ENCODE assay signal across 15 mouse cellular contexts in the genomic region with DNA sequence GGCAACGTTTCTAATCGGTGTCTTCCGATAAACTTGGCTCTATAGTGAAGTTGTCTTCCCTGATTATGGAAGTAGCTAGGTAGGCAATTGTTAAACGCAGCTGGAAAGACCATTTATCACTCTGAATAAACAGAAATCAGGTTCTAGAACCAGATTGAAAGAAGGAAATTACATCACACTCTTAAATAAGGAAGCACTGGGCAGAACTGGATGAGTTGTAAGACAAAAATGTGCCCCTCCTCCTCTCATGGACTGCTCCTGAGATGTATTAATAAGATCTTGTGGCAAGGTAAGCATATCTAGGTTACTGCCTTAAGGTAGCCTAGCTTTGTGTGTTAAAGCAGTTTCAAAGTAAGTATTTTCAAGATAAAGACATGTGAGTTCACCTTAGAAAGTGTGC. TPM values are rescaled to one million over a fixed set of nuclear protein-coding genes. Genes with fewer than 3 reads are reported as not detected.
DNase-seq lines count a peak whose midpoint lies in the region; ATAC-seq and TF ChIP-seq lines count a peak whose summit lies in the region.
"Had no signal": no experiment of that assay in that cellular context is flagged by ENCODE, and none has a peak within 500 bp of the region (broad histone marks: within the 10 kb centered on the region; RNA-seq: fewer than 3 reads in every experiment).

No protein-coding gene starts in this region.

- H3K9ac ChIP-seq in intestine, embryonic 15.5 days, result no peak overlapping the region
- no peak overlapping the region for H3K9ac ChIP-seq in intestine, embryonic 16.5 days (ENCODE audit: low read depth, low read length)
- H3K9ac ChIP-seq in lung, postnatal 0 days (replicated peaks; ENCODE audit: low read depth), result 0 out of 2 replicates have a peak overlapping the region, but pooled peaks have one; percentile 27
- no peak overlapping the region for H3K9ac ChIP-seq in stomach, postnatal 0 days (ENCODE audit: low read length)
- no peak overlapping the region for H3K9ac ChIP-seq in forebrain, embryonic 12.5 days
- H3K9ac ChIP-seq: embryonic facial prominence, embryonic 13.5 days; forebrain, embryonic 13.5 days; heart, embryonic 12.5 days had no signal

- WGBS in intestine, embryonic 15.5 days, result 45% methylated on average over 4 of the region's 4 CpGs
- WGBS in intestine, embryonic 16.5 days, result 53% methylated on average over 4 of the region's 4 CpGs
- 24% methylated on average over 4 of the region's 4 CpGs for WGBS in lung, postnatal 0 days
- WGBS in stomach, postnatal 0 days, result 29% methylated on average over 4 of the region's 4 CpGs
- 92% methylated on average over 4 of the region's 4 CpGs for WGBS in forebrain, embryonic 12.5 days

- no peak overlapping the region for H3K4me3 ChIP-seq in intestine, embryonic 15.5 days (replicated peaks)
- H3K4me3 ChIP-seq in intestine, embryonic 16.5 days (ENCODE audit: low read length), result no peak overlapping the region
- H3K4me3 ChIP-seq in lung, postnatal 0 days (ENCODE audit: low read depth, low read length), result no peak overlapping the region
- no peak overlapping the region for H3K4me3 ChIP-seq in stomach, postnatal 0 days (ENCODE audit: low read depth, low read length)
- H3K4me3 ChIP-seq in forebrain, embryonic 12.5 days (replicated peaks), result no peak overlapping the region
- H3K4me3 ChIP-seq: embryonic facial prominence, embryonic 13.5 days; forebrain, embryonic 13.5 days; heart, embryonic 12.5 days; hindbrain, embryonic 10.5 days had no signal

- no peaks in the 10 kb centered on the region for H3K27me3 ChIP-seq in intestine, embryonic 15.5 days (replicated peaks)
- H3K27me3 ChIP-seq in intestine, embryonic 16.5 days (replicated peaks; ENCODE audit: control insufficient read depth, insufficient read depth, low read length), result no peaks in the 10 kb centered on the region
- H3K27me3 ChIP-seq in lung, postnatal 0 days (replicated peaks; ENCODE audit: insufficient read depth, low read length), result no peaks in the 10 kb centered on the region
- no peaks in the 10 kb centered on the region for H3K27me3 ChIP-seq in stomach, postnatal 0 days (ENCODE audit: control insufficient read depth, insufficient read depth, low read length)
- H3K27me3 ChIP-seq in forebrain, embryonic 12.5 days, result no peaks in the 10 kb centered on the region
- H3K27me3 ChIP-seq: embryonic facial prominence, embryonic 13.5 days; forebrain, embryonic 13.5 days; heart, embryonic 12.5 days had no signal

- DNase-seq in lung, postnatal 0 days (ENCODE audit: low spot score), result peak; percentile 90
- no peak for DNase-seq in lung, postnatal 10 days
- DNase-seq in lung, postnatal 36 days, result peak; percentile 72
- DNase-seq in stomach, postnatal 0 days (ENCODE audit: low spot score), result no peak
- DNase-seq in right cerebral cortex, postnatal 10 days (ENCODE audit: low spot score in 2 of 2), result no peak
- DNase-seq: cerebellum, adult 11 months; cerebellum, postnatal 36 days had no signal

- no peak for TF ChIP-seq CTCF in lung, postnatal 0 days (IDR thresholded peaks at IDR 0.05)
- TF ChIP-seq CTCF in stomach, postnatal 0 days (IDR thresholded peaks at IDR 0.05; ENCODE audit: low read depth), result no peak

- H3K9me3 ChIP-seq in intestine, embryonic 15.5 days, result no peaks in the 10 kb centered on the region
- H3K9me3 ChIP-seq in intestine, embryonic 16.5 days (ENCODE audit: control insufficient read depth, low read length), result no peaks in the 10 kb centered on the region
- no peaks in the 10 kb centered on the region for H3K9me3 ChIP-seq in lung, postnatal 0 days (ENCODE audit: low read length)
- H3K9me3 ChIP-seq in stomach, postnatal 0 days (ENCODE audit: control insufficient read depth, low read length), result no peaks in the 10 kb centered on the region
- no peaks in the 10 kb centered on the region for H3K9me3 ChIP-seq in forebrain, embryonic 12.5 days
- H3K9me3 ChIP-seq: embryonic facial prominence, embryonic 13.5 days; forebrain, embryonic 13.5 days; heart, embryonic 12.5 days; hindbrain, embryonic 10.5 days had no signal

- no peak overlapping the region for H3K27ac ChIP-seq in intestine, embryonic 15.5 days
- H3K27ac ChIP-seq in intestine, embryonic 16.5 days (ENCODE audit: low read length), result no peak overlapping the region
- peak overlapping the region; percentile 43; the same call in 1 of the 2 replicates for H3K27ac ChIP-seq in lung, postnatal 0 days (ENCODE audit: low read length)
- no peak overlapping the region for H3K27ac ChIP-seq in stomach, postnatal 0 days (replicated peaks)
- H3K27ac ChIP-seq in forebrain, embryonic 12.5 days, result no peak overlapping the region
- H3K27ac ChIP-seq: embryonic facial prominence, embryonic 13.5 days; forebrain, embryonic 13.5 days; hindbrain, embryonic 10.5 days had no signal

- H3K4me1 ChIP-seq in intestine, embryonic 15.5 days (replicated peaks), result peaks cover 3% of the 10 kb centered on the region; the same call in 1 of the 2 replicates
- peaks cover 13% of the 10 kb centered on the region for H3K4me1 ChIP-seq in intestine, embryonic 16.5 days (ENCODE audit: control insufficient read depth, insufficient read depth, low read length)
- peaks cover 8% of the 10 kb centered on the region for H3K4me1 ChIP-seq in lung, postnatal 0 days (ENCODE audit: insufficient read depth, low read depth, low read length)
- no peaks in the 10 kb centered on the region for H3K4me1 ChIP-seq in stomach, postnatal 0 days (replicated peaks; ENCODE audit: control insufficient read depth, insufficient read depth)
- H3K4me1 ChIP-seq in forebrain, embryonic 12.5 days, result peaks cover 11% of the 10 kb centered on the region

- ATAC-seq in intestine, embryonic 15.5 days, result peak; percentile 62; the same call in 1 of the 2 replicates
- ATAC-seq in intestine, embryonic 16.5 days, result no peak
- peak; percentile 49 for ATAC-seq in lung, postnatal 0 days
- ATAC-seq in stomach, postnatal 0 days (ENCODE audit: low FRiP score, low TSS enrichment), result peak; percentile 84
- no peak for ATAC-seq in forebrain, embryonic 12.5 days (ENCODE audit: low FRiP score)
- ATAC-seq: forebrain, embryonic 13.5 days had no signal

- H3K4me2 ChIP-seq in intestine, embryonic 15.5 days (replicated peaks), result no peak overlapping the region
- no peak overlapping the region for H3K4me2 ChIP-seq in intestine, embryonic 16.5 days (ENCODE audit: low read depth, low read length)
- H3K4me2 ChIP-seq in lung, postnatal 0 days (replicated peaks; ENCODE audit: low read depth, low read length), result peak overlapping the region; percentile 62; the same call in 1 of the 2 replicates
- no peak overlapping the region for H3K4me2 ChIP-seq in stomach, postnatal 0 days (replicated peaks; ENCODE audit: low read depth)
- no peak overlapping the region for H3K4me2 ChIP-seq in forebrain, embryonic 12.5 days
- H3K4me2 ChIP-seq: embryonic facial prominence, embryonic 13.5 days; forebrain, embryonic 13.5 days; heart, embryonic 12.5 days; liver, embryonic 11.5 days had no signal

- TF ChIP-seq EP300 in lung, postnatal 0 days (IDR thresholded peaks at IDR 0.05), result peak; percentile 84
- TF ChIP-seq EP300 in stomach, postnatal 0 days (optimal IDR thresholded peaks at IDR 0.05), result peak; percentile 41

- H3K36me3 ChIP-seq in intestine, embryonic 15.5 days, result no peaks in the 10 kb centered on the region
- H3K36me3 ChIP-seq in intestine, embryonic 16.5 days (ENCODE audit: control insufficient read depth, insufficient read depth, low read length), result no peaks in the 10 kb centered on the region
- H3K36me3 ChIP-seq in lung, postnatal 0 days (ENCODE audit: insufficient read depth, low read length), result no peaks in the 10 kb centered on the region
- H3K36me3 ChIP-seq in stomach, postnatal 0 days (ENCODE audit: control insufficient read depth, insufficient read depth, low read length), result no peaks in the 10 kb centered on the region
- H3K36me3 ChIP-seq in forebrain, embryonic 12.5 days (replicated peaks), result no peaks in the 10 kb centered on the region

RNA-seq across cellular contexts. Expression of a gene that starts 6.8 kb away (rescaled TPM):
- polyA plus RNA-seq in intestine, embryonic 15.5 days (2015; fragmentation: Nextera tagmentation; extraction: Ambion mirVana), result 27.8 and 28.1 TPM in 2 replicates
- polyA plus RNA-seq in intestine, embryonic 16.5 days (2015; fragmentation: Nextera tagmentation; extraction: Ambion mirVana), result 28.0 and 28.2 TPM in 2 replicates
- polyA plus RNA-seq in lung, postnatal 0 days (2015; fragmentation: Nextera tagmentation; extraction: Ambion mirVana), result 104 and 106 TPM in 2 replicates
- polyA plus RNA-seq in stomach, postnatal 0 days (2015; fragmentation: Nextera tagmentation; extraction: Ambion mirVana), result 30.6 and 32.1 TPM in 2 replicates
- polyA plus RNA-seq in forebrain, embryonic 12.5 days (2016; fragmentation: Nextera tagmentation; extraction: Ambion mirVana), result 16.5 and 17.2 TPM in 2 replicates

RNA-seq across cellular contexts. Expression of a gene that starts 53.7 kb away (rescaled TPM):
- 410 and 432 TPM in 2 replicates for polyA plus RNA-seq in intestine, embryonic 15.5 days (2015; fragmentation: Nextera tagmentation; extraction: Ambion mirVana)
- polyA plus RNA-seq in intestine, embryonic 16.5 days (2015; fragmentation: Nextera tagmentation; extraction: Ambion mirVana), result 390 and 416 TPM in 2 replicates
- polyA plus RNA-seq in lung, postnatal 0 days (2015; fragmentation: Nextera tagmentation; extraction: Ambion mirVana), result 229 and 241 TPM in 2 replicates
- polyA plus RNA-seq in stomach, postnatal 0 days (2015; fragmentation: Nextera tagmentation; extraction: Ambion mirVana), result 253 and 262 TPM in 2 replicates
- 379 and 381 TPM in 2 replicates for polyA plus RNA-seq in forebrain, embryonic 12.5 days (2016; fragmentation: Nextera tagmentation; extraction: Ambion mirVana)

RNA-seq across cellular contexts. Expression of a gene that starts 53.8 kb away (rescaled TPM):
- 1.5 and 1.7 TPM in 2 replicates for polyA plus RNA-seq in intestine, embryonic 15.5 days (2015; fragmentation: Nextera tagmentation; extraction: Ambion mirVana)
- 2.4 and 2.5 TPM in 2 replicates for polyA plus RNA-seq in intestine, embryonic 16.5 days (2015; fragmentation: Nextera tagmentation; extraction: Ambion mirVana)
- polyA plus RNA-seq in lung, postnatal 0 days (2015; fragmentation: Nextera tagmentation; extraction: Ambion mirVana), result 1.1 and 4.4 TPM in 2 replicates
- polyA plus RNA-seq in stomach, postnatal 0 days (2015; fragmentation: Nextera tagmentation; extraction: Ambion mirVana), result 0.22 and 0.23 TPM in 2 replicates
- polyA plus RNA-seq in forebrain, embryonic 12.5 days (2016; fragmentation: Nextera tagmentation; extraction: Ambion mirVana), result 0.54 TPM in 1 of 2 replicates, not detected in the other

Comparison
In these comparisons a context has a peak if more than half of its experiments do, and no peak if none do; other contexts are left out.
1. ATAC-seq: peak in intestine, embryonic 15.5 days (single experiment), lung, postnatal 0 days (single experiment) and stomach, postnatal 0 days (single experiment); none in intestine, embryonic 16.5 days (single experiment) and forebrain, embryonic 12.5 days (single experiment).
2. DNase-seq: peak in lung, postnatal 0 days (single experiment) and lung, postnatal 36 days (single experiment); none in lung, postnatal 10 days (single experiment), stomach, postnatal 0 days (single experiment) and right cerebral cortex, postnatal 10 days (0 of 2).